9 mouse cellular contexts compared by ENCODE assay signal in the genomic region with DNA sequence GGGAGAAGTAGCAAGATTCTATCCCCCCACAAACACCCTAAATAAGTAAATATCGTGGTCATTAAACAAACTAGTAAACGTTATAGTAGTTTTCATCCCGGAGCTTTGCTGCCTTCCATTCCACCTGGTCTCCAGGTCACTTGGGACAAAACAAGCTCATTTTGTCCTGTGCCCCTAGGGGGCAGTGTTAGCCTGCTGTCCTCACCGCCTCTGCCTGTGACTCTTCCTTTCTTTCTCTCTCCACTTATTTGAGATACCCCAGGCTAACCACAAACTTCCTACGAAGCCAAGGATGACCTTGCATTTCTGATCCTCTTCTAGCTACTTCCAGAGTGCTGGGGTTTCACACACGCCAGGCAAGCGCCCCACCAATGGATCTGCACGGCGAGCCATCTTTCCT. TPM values are rescaled to one million over a fixed set of nuclear protein-coding genes. Genes with fewer than 3 reads are reported as not detected.
A peak's percentile ranks its signal among the peaks of the same experiment; 100 is the strongest.
DNase-seq lines count a peak whose midpoint lies in the region; ATAC-seq and TF ChIP-seq lines count a peak whose summit lies in the region.
"Had no signal": no experiment of that assay in that cellular context is flagged by ENCODE, and none has a peak within 500 bp of the region (broad histone marks: within the 10 kb centered on the region; RNA-seq: fewer than 3 reads in every experiment).

No protein-coding gene starts in this region.

- no peak for TF ChIP-seq EP300 in heart, postnatal 0 days (IDR thresholded peaks at IDR 0.05; ENCODE audit: low read depth)

- ATAC-seq in heart, postnatal 0 days (ENCODE audit: insufficient read depth, low read depth) = no peak
- ATAC-seq in megakaryocyte-erythroid progenitor cell, adult 5-6 weeks (replicated peaks; ENCODE audit: low FRiP score, low TSS enrichment, poor library complexity, severe bottlenecking) = peak; percentile 73

- peak; percentile 75 for DNase-seq in heart, postnatal 0 days (ENCODE audit: low spot score)
- DNase-seq in heart, adult 8-10 months (ENCODE audit: low spot score) = no peak
- DNase-seq in CD4-positive, CD25-positive, alpha-beta regulatory T cell, adult 2 months (ENCODE audit: low read depth, low spot score) = peak; percentile 85
- peak; percentile 86 for DNase-seq in brain, adult 2 months (ENCODE audit: low read depth, low spot score)
- DNase-seq in forelimb bud, embryonic 11.5 days (ENCODE audit: low read depth, low spot score) = peak; percentile 61
- DNase-seq in kidney, postnatal 25 days = peak; percentile 83 to 85
- peak; percentile 81 for DNase-seq in testis, postnatal 10 days (ENCODE audit: low spot score)

- 37% methylated on average over 9 of the region's 9 CpGs for WGBS in heart, postnatal 0 days

- H3K9me3 ChIP-seq in heart, postnatal 0 days (replicated peaks; ENCODE audit: control insufficient read depth, low read length) = no peaks in the 10 kb centered on the region

- no peak overlapping the region for H3K27ac ChIP-seq in heart, postnatal 0 days (ENCODE audit: low read depth)

- H3K4me2 ChIP-seq in heart, postnatal 0 days (ENCODE audit: low read depth, low read length) = no peak overlapping the region

- no peaks in the 10 kb centered on the region for H3K27me3 ChIP-seq in heart, postnatal 0 days (ENCODE audit: control insufficient read depth, insufficient read depth, low read length)

- H3K9ac ChIP-seq in heart, postnatal 0 days (replicated peaks; ENCODE audit: low read depth, low read length) = no peak overlapping the region

- H3K4me1 ChIP-seq in heart, postnatal 0 days (ENCODE audit: control insufficient read depth, insufficient read depth) = 0 out of 2 replicates have a peak, but pooled peaks cover 7% of the 10 kb centered on the region

- no peak overlapping the region for H3K4me3 ChIP-seq in heart, postnatal 0 days (ENCODE audit: low read depth, low read length)

- peak; percentile 80 for TF ChIP-seq CTCF in heart, postnatal 0 days (IDR thresholded peaks at IDR 0.05; ENCODE audit: low read depth)

- no peaks in the 10 kb centered on the region for H3K36me3 ChIP-seq in heart, postnatal 0 days (replicated peaks; ENCODE audit: control insufficient read depth, insufficient read depth, low read length)

RNA-seq across cellular contexts. Expression of a gene that starts 4.9 kb away (rescaled TPM):
- total RNA-seq in heart, postnatal 0 days (2014; rRNA removed; ENCODE audit: low replicate concordance) = not detected in 2 replicates
- not detected in 2 replicates for polyA plus RNA-seq in heart, postnatal 0 days (2015; fragmentation: Nextera tagmentation; extraction: Ambion mirVana)
- 1 to 10 TPM in 1 of 4 experiments, under 1 TPM in 3; 0.82 to 1.5 (median 0.93) TPM for total RNA-seq in heart, adult 8-10 months (2022)
- not detected in 2 replicates for total RNA-seq in megakaryocyte-erythroid progenitor cell, adult 5-6 weeks (2014; fragmentation: Nextera tagmentation)
- not detected in 2 replicates for total RNA-seq in megakaryocyte-erythroid progenitor cell, adult 5-6 weeks (2017)

RNA-seq across cellular contexts. Expression of a gene that starts 10.4 kb away (rescaled TPM):
- 556 and 673 TPM in 2 replicates for total RNA-seq in heart, postnatal 0 days (2014; rRNA removed; ENCODE audit: low replicate concordance)
- polyA plus RNA-seq in heart, postnatal 0 days (2015; fragmentation: Nextera tagmentation; extraction: Ambion mirVana) = 195 and 203 TPM in 2 replicates
- 1,000 to 10,000 TPM; 1,512 to 1,942 (median 1,609) TPM for total RNA-seq in heart, adult 8-10 months (2022)
- total RNA-seq in megakaryocyte-erythroid progenitor cell, adult 5-6 weeks (2014; fragmentation: Nextera tagmentation) = not detected in 2 replicates
- total RNA-seq in megakaryocyte-erythroid progenitor cell, adult 5-6 weeks (2017) = not detected in 2 replicates
- total RNA-seq: layer of hippocampus, adult 18-20 months had no signal

RNA-seq across cellular contexts. Expression of a gene that starts 13.5 kb away (rescaled TPM):
- total RNA-seq in heart, postnatal 0 days (2014; rRNA removed; ENCODE audit: low replicate concordance) = 28.1 and 32.7 TPM in 2 replicates
- polyA plus RNA-seq in heart, postnatal 0 days (2015; fragmentation: Nextera tagmentation; extraction: Ambion mirVana) = 16.2 and 18.1 TPM in 2 replicates
- 10 to 100 TPM; 24.8 to 28.4 (median 26.5) TPM for total RNA-seq in heart, adult 8-10 months (2022)
- 13.4 and 16.6 TPM in 2 replicates for total RNA-seq in megakaryocyte-erythroid progenitor cell, adult 5-6 weeks (2014; fragmentation: Nextera tagmentation)
- 21.5 and 26.6 TPM in 2 replicates for total RNA-seq in megakaryocyte-erythroid progenitor cell, adult 5-6 weeks (2017)

RNA-seq across cellular contexts. Expression of a gene that starts 15.2 kb away (rescaled TPM):
- total RNA-seq in heart, postnatal 0 days (2014; rRNA removed; ENCODE audit: low replicate concordance) = 0.23 and 0.65 TPM in 2 replicates
- 0.58 and 0.87 TPM in 2 replicates for polyA plus RNA-seq in heart, postnatal 0 days (2015; fragmentation: Nextera tagmentation; extraction: Ambion mirVana)
- 1 to 10 TPM in 1 of 4 experiments, under 1 TPM in 3; 0.33 to 1.5 (median 0.59) TPM for total RNA-seq in heart, adult 8-10 months (2022)
- total RNA-seq in megakaryocyte-erythroid progenitor cell, adult 5-6 weeks (2014; fragmentation: Nextera tagmentation) = not detected in 2 replicates
- not detected in 2 replicates for total RNA-seq in megakaryocyte-erythroid progenitor cell, adult 5-6 weeks (2017)
- total RNA-seq: layer of hippocampus, adult 18-20 months had no signal

RNA-seq across cellular contexts. Expression of a gene that starts 32.5 kb away (rescaled TPM):
- not detected in 2 replicates for total RNA-seq in heart, postnatal 0 days (2014; rRNA removed; ENCODE audit: low replicate concordance)
- not detected in 2 replicates for polyA plus RNA-seq in heart, postnatal 0 days (2015; fragmentation: Nextera tagmentation; extraction: Ambion mirVana)
- total RNA-seq in heart, adult 8-10 months (2022) = not detected
- total RNA-seq in megakaryocyte-erythroid progenitor cell, adult 5-6 weeks (2014; fragmentation: Nextera tagmentation) = not detected in 2 replicates
- not detected in 2 replicates for total RNA-seq in megakaryocyte-erythroid progenitor cell, adult 5-6 weeks (2017)
- total RNA-seq: layer of hippocampus, adult 18-20 months had no signal

Comparison
In these comparisons a context has a peak if more than half of its experiments do, and no peak if none do; other contexts are left out.
1. RNA of a gene that starts 10.4 kb away (total RNA-seq): 1,512 to 1,942 TPM in heart, adult 8-10 months and 556 to 673 TPM in heart, postnatal 0 days; not detected in megakaryocyte-erythroid progenitor cell, adult 5-6 weeks; every median in the first group is over 100 times any median in the second.